ENCODE assay signal across 12 mouse cellular contexts in the genomic region with DNA sequence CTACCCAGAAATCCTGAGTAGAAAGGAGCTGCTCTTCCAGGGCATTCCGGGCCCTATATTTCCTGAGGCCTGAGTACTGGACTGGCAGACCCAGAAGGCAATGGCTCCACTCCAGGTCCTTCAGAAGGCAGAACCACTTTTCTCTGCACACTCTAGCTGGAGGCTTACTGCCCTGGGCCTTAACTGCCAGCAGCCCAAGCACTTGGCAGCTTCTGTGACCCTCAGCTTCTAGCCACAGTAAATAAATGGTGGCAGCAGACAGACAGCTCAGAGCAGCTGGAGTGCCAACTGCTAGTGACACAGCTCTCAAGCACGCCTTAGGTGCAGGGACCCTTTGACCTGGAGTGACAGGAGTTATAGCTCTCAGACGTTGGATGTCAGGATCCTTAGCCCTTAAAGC. TPM values are rescaled to one million over a fixed set of nuclear protein-coding genes. Genes with fewer than 3 reads are reported as not detected.
A peak's percentile ranks its signal among the peaks of the same experiment; 100 is the strongest.
DNase-seq lines count a peak whose midpoint lies in the region; TF ChIP-seq lines count a peak whose summit lies in the region.
"Had no signal": no experiment of that assay in that cellular context is flagged by ENCODE, and none has a peak within 500 bp of the region (broad histone marks: within the 10 kb centered on the region; RNA-seq: fewer than 3 reads in every experiment).

No protein-coding gene starts in this region.

- no peak for TF ChIP-seq CTCF in lung, adult 2 months (IDR thresholded peaks at IDR 0.05; ENCODE audit: insufficient read depth, low read length)

- WGBS in lung, adult 2 months: 38% methylated on average over 3 of the region's 3 CpGs

- DNase-seq in cerebellum, postnatal 10 days: peak; percentile 56 to 68
- no peak for DNase-seq in cerebellum, postnatal 36 days
- peak; percentile 12 to 15 for DNase-seq in lung, adult 18-20 months
- no peak for DNase-seq in lung, adult 2 months
- peak; percentile 74 for DNase-seq in NIH3T3 (ENCODE audit: low read depth)
- peak; percentile 23 for DNase-seq in lung, postnatal 25 days (ENCODE audit: low spot score)
- no peak for DNase-seq in right cerebral cortex, postnatal 36 days (ENCODE audit: low spot score in 2 of 2)
- DNase-seq in heart, adult 11 months: no peak
- DNase-seq: heart, adult 2 months; right cerebral cortex, postnatal 14 days; thymus, postnatal 25 days had no signal

- no peak overlapping the region for H3K4me3 ChIP-seq in lung, adult 2 months (replicated peaks; ENCODE audit: extremely low read depth, low read depth, low read length)
- H3K4me3 ChIP-seq: heart, adult 2 months; limb, embryonic 12.5 days had no signal

- TF ChIP-seq POLR2A in lung, adult 2 months (IDR thresholded peaks at IDR 0.05; ENCODE audit: borderline replicate concordance, extremely low read depth, low read depth, low read length): no peak

- H3K4me1 ChIP-seq in lung, adult 2 months (ENCODE audit: control insufficient read depth, insufficient read depth, low read length): no peaks in the 10 kb centered on the region

RNA-seq across cellular contexts. Expression of a gene that starts 45.5 kb away (rescaled TPM):
- polyA plus RNA-seq in lung, adult 2 months (2012; rRNA removed): 36.0 and 41.5 TPM in 2 replicates

RNA-seq across cellular contexts. Expression of a gene that starts 45.5 kb away (rescaled TPM):
- polyA plus RNA-seq in lung, adult 2 months (2012; rRNA removed): 14.4 and 19.6 TPM in 2 replicates

Comparison
In these comparisons a context has a peak if more than half of its experiments do, and no peak if none do; other contexts are left out.
1. DNase-seq: peak in cerebellum, postnatal 10 days (2 of 2), lung, adult 18-20 months (2 of 2), NIH3T3 (single experiment) and lung, postnatal 25 days (single experiment); none in cerebellum, postnatal 36 days (0 of 2), lung, adult 2 months (single experiment), right cerebral cortex, postnatal 36 days (0 of 2) and heart, adult 11 months (single experiment).